Mouse (Mus musculus): Measurements from ENCODE around the gene Ctxn1. TPM values are rescaled to one million over a fixed set of nuclear protein-coding genes. Genes with fewer than 3 reads are reported as not detected.
"Not testable (repeated sequence)": the region's sequence is repeated elsewhere in the genome, so short reads cannot be mapped to it uniquely, and the experiment has no call there.

Ctxn1 gene
- polyA plus RNA-seq (2017; shearing (Covaris generic)): under 1 TPM in 1 of 2 experiments, not detected in 1; 0.83 TPM

GRCm38 (mm10) chr8:4259125-4259804, at the start of gene Ctxn1:
Gene Ctxn1, minus strand, starts transcription at chr8:4259274.
- peak; percentile 97 for ATAC-seq

- peak; percentile 77 for ATAC-seq
Observed at GRCm38 (mm10) chr8:4305838-4306237, 46.8 kb upstream of the Ctxn1 start.

- ATAC-seq: no peak
Observed at GRCm38 (mm10) chr8:4304124-4304547, 45.1 kb upstream of the Ctxn1 start.

- ATAC-seq: no peak
Observed at GRCm38 (mm10) chr8:4297822-4298221, 38.7 kb upstream of the Ctxn1 start.

GRCm38 (mm10) chr8:4292738-4293137, 33.7 kb upstream of the Ctxn1 start:
- no peak for ATAC-seq

- ATAC-seq: no peak
Observed at GRCm38 (mm10) chr8:4276111-4276465, 17.0 kb upstream of the Ctxn1 start.

- ATAC-seq: peak; percentile 97
Observed at GRCm38 (mm10) chr8:4275275-4276110, 16.4 kb upstream of the Ctxn1 start, which contains the start of gene Timm44. Gene Timm44, minus strand, starts transcription at chr8:4275913.

- no peak for ATAC-seq
Observed at GRCm38 (mm10) chr8:4269609-4270008, 10.5 kb upstream of the Ctxn1 start.

GRCm38 (mm10) chr8:4267627-4268026, 8.6 kb upstream of the Ctxn1 start:
- ATAC-seq: peak; percentile 49

- no peak for ATAC-seq
Observed at GRCm38 (mm10) chr8:4265160-4265914, 6.3 kb upstream of the Ctxn1 start.

- ATAC-seq: no peak
Observed at GRCm38 (mm10) chr8:4263105-4263791, 4.2 kb upstream of the Ctxn1 start.

- no peak for ATAC-seq
Observed at GRCm38 (mm10) chr8:4259805-4260170, 714 bp upstream of the Ctxn1 start.

GRCm38 (mm10) chr8:4258678-4259077, 396 bp downstream of the Ctxn1 start:
- peak; percentile 22 for ATAC-seq

GRCm38 (mm10) chr8:4258233-4258632, 841 bp downstream of the Ctxn1 start:
- peak; percentile 43 for ATAC-seq

- ATAC-seq: no peak
Observed at GRCm38 (mm10) chr8:4257350-4257749, 1.7 kb downstream of the Ctxn1 start.

GRCm38 (mm10) chr8:4256911-4257310, 2.2 kb downstream of the Ctxn1 start:
- ATAC-seq: no peak

- not testable (repeated sequence) for ATAC-seq
Observed at GRCm38 (mm10) chr8:4255471-4255870, 3.6 kb downstream of the Ctxn1 start.

- ATAC-seq: no peak
Observed at GRCm38 (mm10) chr8:4254001-4254400, 5.1 kb downstream of the Ctxn1 start.

GRCm38 (mm10) chr8:4252934-4253841, 5.9 kb downstream of the Ctxn1 start, which contains the start of gene Snapc2:
Gene Snapc2, plus strand, starts transcription at chr8:4253080.
- ATAC-seq: peak; percentile 89

GRCm38 (mm10) chr8:4252116-4252760, 6.8 kb downstream of the Ctxn1 start:
- ATAC-seq: no peak

Data from activated CD4-positive, CD25-positive, alpha-beta regulatory T cell, adult 4 months (primary cell).